Mouse (Mus musculus) ovary, postnatal 36 days (tissue): ENCODE data around the gene Knop1.

ENCODE experiments used
- DNase-seq: peaks from one replicate; pipeline ENCODE4 v3.0.0; 2022; ENCODE audit warnings: low spot score, mixed read lengths

The Knop1 gene

DNA sequence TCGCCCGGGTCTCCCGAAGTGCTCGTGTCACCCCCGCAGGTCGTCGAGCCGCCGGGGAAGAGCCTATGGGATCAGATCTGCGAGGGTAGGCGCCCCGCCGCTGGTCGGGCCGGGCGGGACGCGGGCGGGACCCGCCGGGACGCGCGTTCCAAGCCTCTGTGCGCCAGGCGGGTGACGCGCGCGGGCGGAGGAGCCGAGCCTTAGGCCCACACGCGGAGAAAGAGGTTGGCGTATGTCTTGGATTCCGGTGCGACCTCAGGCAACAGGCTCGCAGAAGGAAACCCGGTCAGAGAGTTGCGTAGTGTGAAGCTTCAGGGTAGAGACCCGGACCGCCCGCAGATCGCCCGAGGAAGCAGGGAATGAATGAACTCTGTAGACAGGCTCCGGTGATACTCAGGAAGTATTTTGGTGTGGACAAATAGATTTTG lies at the start of gene Knop1:
Knop1 (minus strand) TSS at position 378 of the 428 bp plus-strand sequence.
- no peak for DNase-seq

DNA sequence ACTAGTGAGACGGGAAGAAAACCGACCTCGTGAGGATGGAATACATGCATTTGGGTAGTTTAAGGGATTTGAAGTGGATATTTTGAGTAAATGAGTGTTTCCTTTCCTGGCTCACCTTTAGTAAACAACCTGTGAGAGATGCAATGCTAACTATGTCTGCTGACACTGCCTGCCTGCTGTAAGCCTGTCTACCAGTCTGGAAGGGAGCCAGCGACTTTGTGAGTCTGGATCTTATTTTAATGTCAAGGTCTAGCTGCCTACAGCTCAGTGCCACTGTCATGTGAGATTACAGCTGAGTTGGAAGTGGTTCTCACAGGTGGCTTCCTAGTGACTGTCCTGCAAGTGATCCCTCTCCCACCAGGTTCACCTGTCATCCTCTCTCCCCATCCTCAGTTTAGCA lies 48.5 kb upstream of the Knop1 start:
- DNase-seq, result no peak

DNA sequence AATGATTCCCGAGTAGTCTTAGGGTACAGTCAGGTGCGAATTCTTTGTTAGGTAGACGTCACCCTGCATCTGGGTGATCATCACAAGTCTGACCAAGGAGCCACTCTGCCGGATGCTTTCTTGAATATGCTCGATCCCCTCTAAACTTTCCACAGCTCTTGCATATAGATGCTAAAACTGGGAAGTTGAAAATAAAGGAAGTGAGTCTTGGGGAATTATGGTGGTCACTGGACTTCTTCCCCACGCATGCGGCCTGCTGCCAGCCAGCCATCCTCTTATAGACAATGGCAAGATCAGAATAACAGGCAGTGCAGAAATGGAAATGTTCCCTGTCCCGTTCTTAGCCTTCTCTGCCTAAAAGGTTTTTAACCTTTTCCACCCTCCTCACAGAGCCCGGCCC lies 47.8 kb upstream of the Knop1 start:
- DNase-seq, result no peak

DNA sequence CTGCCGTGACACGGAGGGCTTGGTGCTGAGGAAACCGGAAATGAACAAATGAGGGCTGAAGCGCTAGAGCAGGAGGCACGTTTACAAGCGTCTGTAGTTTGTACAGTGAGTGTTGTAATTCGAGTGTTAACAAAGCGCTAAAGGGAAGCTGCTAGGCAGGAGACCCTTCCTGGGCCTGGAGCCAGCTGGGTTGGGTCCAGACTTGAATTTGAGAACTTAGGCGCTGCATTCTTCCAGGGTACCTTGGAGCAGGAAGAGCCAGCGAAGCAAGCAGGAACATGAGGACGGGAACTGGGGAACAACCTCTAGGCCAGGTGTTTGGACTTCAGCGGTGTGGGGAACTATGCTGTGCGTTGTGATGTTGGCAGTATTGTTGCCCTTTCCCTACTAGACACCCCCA lies 46.9 kb upstream of the Knop1 start:
- peak; percentile 33 for DNase-seq

DNA sequence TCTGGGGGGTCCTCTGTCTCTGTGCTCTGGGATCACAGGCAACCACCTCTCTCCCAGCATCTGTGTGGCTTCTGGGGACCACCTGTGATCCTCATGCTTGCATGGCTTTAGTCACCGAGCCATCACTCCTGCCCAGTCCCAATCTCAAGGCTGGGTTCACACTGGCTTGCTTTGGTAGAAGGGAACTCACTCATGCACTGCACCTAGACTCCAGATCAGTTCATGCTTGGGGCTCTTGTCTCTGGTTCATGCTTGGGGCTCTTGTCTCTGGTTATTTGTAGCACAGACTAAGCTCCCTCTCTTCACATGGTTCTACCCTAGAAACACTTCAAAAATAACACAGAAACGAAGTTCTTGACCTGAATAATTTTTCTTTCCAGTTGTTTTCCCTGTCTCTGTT lies 44.0 kb upstream of the Knop1 start:
- DNase-seq, result no peak

DNA sequence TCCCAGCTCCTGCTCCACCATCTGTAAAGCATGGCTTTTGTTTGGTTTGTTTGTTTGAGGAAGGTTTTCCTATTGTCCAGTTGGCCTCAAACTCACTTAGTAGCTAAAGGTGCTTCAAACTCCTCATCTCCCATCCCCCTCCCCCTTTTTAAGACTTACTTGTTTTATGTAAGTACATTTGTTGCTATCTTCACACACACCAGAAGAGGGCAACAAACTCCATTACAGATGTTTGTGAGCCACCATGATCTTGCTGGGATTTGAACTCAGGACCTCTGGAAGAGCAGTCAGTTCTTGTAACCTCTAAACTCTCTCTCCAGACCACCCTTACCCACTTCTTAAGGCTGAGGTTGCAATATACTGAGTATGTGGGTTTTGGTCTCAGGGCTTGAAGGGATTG lies 42.0 kb upstream of the Knop1 start:
- no peak for DNase-seq

DNA sequence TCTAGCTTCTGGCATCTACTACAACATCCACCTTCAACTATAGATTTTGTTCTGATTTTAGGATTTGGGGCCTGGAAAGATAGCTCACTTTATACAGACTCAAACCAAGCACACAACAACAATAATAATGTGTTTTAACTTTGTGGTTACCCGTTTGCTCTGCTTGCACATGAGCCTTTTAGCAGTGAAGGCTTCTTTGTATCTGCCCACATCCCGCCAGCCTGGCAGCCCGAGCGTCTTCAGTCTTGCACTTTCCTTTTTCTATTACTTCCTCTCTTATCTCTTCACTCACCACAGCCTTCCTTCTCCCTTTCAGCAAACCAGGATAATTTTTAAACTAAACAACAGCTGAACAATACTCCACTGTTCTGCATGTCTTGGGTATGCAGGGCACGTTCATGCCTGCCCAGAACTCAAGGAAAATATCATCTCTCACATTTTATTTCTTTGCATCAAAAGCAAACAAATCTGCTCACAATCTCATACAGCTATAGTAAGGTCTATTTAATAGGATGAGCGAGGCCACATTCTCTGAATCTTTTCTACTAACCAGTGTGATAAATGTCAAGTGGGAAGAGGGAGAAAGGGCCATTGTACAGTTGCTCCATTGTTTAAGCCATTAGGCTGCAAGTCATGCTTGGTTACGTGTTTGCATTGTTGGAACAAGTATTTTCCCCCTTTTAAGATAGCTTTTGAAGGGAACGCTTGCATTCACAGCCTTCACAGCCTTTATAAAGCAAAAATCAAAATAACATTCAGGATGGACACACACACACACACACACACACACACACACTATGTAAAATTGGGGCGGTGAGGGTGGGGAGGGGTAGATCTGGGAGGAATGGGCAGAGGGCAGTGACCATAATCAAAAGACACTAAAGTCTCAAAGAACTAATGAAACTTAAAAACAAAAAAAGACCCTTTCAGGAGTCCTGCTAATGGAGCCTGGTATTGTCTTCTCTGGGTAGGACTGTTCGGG lies 39.7 kb upstream of the Knop1 start:
- DNase-seq, result no peak

DNA sequence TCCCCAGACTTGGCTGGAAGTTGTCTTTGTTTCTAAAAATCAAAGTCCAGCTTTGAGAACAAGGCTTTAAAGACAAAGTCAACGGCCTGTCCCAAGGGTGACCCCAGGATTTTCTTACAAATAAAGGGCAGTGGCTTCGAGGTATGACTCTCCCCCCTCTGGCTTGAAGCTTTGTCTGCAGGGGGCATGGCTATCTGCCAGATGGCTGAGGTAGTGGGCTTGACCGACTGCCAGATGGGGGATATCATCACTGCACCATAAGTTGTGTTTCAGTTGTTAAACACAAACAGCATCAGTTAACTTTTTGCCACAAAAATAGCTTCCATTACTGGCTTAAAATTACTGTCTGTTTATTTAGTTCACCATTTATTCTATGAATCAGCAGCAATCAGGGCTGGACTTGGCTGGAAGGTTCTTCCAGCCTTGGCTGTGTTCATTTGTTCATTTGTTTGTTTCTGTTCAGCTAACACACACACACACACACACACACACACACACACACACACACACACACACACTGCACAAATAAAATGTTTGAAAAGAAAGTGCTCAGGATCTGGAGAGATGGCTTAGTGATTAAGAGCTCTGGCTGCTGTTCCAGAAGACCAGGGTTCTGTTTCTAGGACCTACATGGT lies 33.1 kb upstream of the Knop1 start:
- peak; percentile 15 for DNase-seq

DNA sequence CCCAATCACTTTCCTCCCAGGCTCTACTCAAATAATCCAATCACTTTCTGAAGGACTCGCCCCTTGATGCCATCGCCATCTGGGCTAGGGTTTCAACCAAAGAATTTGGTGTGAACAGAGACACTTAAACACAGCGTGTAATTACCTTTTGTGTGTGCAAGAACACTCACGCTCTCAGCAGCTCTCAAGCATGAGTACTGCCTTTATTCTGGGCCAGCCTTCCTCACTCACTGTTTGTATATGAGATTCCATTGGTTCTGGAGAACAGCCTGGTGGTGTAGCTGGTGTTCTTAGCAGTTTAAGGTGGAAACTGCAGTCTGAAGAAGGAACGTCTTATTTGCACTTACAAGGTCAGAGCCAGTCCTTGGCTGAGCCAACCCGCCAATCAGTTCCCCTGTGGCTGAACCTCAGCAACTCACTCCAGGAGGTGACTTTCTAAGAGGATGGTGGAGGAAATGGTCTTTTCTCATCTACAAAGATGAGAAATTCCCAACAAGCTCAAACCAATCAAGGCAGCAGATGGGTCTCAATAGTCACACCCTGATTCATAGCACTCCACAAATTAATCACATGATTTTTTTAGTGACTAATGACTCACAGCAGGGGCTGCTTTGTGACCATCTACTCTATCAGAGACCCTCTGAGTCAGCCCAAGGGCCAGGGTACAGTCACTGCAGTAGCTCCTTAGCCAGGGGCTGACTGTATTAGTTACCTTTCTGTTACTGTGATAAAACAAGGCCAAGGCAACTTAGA lies 31.4 kb upstream of the Knop1 start:
- DNase-seq, result peak; percentile 8

DNA sequence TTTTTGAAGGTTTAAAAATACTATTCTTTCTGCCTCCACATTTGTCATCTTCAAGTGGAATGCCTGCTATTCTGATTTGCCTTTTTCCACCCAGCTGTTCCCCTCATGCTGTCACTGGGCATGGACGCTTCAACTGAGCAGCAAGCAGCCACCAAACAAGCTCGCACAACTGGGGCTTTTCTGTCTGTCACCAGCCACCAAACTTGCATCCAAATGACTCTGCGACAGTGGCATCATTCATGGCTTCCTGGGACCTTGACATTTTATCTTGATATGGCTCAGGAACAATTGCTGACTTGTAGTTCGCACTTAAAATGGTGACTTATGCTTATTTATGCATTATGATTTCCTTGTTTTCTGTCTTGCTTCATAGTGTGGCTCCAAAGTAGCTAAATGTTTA lies 28.9 kb upstream of the Knop1 start:
- no peak for DNase-seq

DNA sequence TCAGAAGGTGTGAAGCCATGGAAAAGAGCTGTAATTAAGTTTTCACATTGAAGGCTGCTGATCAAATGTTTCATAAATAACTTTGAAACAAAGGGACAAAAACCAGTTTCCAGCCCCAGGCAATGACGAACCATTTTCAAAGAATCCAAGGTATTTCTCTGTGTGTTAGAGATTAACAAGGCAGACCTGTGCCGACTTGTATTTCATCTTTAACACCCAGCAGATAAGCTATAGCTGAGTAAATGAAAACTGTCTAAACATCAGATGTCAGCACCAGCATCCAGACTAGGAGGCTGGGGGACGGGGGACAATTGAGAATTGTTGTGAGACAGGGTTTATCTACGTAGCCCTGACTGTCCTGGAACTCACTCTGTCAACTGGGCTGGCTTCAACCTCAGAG lies 27.9 kb upstream of the Knop1 start:
- no peak for DNase-seq

DNA sequence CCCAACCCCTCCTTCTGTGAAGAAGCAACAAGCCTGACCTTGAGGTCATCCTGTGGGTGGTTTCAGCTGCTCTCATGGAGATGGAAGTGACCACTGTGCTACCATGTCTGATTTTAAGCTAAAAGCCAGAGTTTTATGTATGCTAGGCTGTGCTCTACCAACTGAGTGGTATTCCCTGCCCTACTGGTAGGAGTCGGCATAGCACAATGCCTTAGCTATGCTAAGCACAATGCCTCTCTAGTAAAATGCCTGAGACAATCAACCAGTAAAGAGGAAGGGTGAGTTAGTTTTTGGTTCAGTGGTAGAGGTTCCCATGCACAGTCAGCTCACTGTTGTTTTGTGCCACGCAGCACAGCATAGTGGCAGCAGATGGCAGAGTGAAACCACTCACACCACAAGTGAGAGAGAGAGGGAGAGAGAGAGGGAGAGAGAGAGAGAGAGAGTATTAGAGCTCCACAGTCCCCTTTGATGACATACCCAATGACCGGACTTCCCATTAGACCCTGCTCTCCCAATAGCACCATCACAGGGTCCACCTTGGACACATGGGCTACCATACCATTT lies 23.5 kb upstream of the Knop1 start:
- DNase-seq, result no peak

DNA sequence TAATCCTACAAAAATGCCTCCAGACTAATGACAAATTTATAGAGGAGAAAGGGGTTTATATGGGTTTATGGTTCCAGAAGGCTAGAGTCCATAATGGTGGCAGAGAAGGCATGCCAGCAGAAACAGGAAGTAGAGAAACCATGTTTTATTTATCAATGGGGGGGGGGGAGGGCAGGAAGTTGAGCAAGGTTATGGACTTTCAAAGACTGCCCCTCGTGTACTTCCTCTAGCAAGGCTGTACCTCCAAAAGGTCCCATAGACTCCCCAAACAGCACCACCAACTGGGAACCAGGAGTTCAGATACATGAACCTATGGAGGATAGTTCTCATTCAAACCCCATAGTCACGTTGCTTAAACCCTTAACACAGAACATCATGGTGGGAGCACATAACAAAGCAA lies 9.3 kb upstream of the Knop1 start:
- DNase-seq, result no peak

DNA sequence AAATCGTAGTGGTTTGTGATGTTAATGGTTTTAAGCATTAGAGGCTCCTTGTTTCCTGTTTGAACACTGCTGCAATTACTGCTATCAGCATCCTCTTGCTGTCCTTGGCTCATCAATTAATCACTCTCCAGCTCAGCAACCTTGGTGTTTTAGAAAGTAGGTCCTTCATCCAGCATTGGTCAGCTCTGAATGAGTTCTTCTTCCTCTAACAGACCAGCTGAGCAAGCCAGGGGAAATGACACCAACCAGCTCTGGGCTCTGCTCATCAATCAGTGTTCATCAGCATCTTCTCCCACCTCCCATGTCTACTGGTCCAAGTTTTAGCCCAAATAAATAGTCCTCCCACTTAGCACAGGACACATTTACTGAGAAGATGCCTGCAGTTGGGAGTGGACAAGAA lies 2.6 kb upstream of the Knop1 start:
- DNase-seq, result no peak

DNA sequence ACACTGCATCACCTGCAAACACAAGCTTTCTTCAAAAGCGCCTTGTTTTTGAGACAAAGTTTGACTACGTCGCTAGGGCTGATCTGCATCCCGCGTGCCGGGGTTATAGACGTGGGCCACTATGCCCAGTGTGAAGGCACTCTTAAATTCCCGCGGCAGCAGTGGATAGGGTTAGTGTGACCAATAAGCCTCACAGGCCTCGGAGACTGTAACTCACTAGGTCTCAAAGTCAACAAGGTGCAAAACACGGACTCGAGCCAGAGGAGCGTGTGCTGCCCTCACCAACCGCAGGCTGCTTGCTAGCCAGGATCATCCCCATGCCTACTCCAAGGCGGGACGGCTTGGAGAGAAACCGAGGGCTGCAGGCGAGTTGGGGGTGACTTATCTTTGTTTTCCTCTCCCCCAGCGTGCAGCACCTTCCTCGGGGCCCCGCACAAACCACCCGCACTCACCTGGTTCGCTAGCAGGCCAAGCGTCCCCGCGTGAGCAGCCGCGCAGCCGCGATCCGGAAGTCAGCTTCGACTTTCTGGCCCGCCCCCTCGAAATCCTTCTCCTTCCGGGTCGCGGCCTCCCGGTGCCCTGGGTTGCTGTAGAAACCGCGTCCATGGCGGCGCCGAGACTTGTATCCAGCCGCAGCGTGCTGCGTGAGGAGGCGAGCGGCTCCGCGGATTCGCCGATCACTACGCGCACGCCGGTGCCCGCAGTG lies 730 bp downstream of the Knop1 start, which contains the start of gene Iqck:
Iqck (plus strand) TSS at position 582 of the 706 bp plus-strand sequence.
- DNase-seq, result peak; percentile 91

DNA sequence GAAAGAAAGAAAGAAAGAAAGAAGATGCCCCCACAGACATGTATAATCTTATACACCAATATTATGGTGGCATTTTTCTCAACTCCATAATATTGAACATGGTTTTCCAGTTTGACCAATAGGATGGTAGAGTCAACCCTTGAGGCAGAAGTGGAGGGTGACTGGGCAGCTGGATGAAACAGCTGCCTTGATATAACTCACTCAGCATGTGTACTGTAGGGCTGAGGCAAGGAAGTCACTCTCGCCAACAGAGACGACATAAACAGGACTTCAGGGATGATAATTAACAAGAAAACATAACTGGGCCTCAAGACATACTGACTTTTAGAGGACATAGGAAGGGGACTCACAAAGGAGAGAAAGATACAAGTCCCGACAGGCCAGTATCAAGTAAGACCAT lies 1.4 kb downstream of the Knop1 start:
- no peak for DNase-seq

DNA sequence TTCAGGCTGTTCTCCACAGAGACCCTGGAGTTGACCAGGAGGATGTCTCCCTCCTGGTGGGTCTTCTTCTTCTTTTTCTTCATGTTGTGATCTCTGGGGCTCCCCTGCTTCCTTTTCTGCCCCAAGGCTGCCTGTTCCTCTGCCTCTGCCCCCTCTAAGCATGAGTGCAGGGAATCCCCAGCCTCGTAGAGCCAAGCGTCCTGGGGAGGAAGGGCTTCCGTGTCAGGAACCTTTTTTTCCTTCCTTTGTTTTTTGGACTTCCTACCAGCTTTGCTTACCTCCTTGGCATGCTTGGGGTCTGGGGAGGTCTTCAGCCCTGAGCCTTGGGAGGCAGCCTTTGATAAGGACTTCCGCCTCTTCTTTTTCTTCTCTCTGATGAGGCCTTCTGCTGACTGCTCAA lies 3.4 kb downstream of the Knop1 start:
- no peak for DNase-seq

DNA sequence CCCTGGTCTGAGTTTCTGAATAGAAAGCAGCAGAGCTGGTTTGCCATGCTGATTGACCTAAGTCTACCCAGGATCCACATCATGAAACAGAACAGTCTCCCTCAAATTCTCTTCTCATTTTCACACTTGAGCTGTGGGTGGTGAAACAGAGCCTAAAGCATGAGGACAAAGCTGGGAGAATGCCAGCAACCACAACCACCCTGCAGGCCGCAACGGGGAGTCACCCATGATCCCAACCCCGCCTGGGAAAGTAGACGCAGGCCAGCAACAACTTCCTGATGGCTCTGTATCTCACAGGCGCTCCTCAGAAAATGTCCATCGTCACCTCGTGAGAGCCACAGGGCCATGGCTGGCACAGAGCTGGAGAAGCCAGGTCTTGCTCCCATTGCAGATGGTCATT lies 4.5 kb downstream of the Knop1 start:
- DNase-seq, result peak; percentile 27

DNA sequence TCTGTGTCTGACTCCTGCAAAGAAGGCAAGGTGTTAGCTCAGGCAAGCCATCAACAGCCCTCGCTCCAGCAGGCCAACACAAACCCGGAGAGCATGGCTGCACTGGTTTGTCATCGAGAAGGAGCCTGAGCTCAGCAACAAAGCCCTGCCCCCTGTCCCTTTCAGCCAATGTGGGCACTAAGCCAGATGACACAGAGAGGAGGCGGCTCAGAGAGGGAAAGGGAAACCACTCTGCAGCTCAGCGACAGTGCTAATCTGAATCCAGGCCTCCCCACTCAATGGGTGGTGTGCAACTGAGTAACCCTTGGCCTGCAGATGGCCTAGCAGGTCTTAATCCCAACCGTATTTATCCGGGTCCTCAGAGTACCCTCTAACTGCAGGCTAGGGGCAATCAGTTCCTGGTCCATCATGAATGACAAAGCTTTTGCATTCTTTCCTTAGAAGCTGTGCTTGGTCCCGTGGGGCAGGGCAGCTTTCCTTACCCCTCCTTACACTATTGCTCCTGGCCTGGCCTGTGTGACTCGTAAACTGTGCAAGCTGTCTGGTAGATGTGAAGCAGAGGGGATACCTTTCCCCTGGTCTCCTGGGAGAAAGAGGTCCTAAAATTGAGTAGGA lies 5.3 kb downstream of the Knop1 start:
- DNase-seq, result peak; percentile 24

DNA sequence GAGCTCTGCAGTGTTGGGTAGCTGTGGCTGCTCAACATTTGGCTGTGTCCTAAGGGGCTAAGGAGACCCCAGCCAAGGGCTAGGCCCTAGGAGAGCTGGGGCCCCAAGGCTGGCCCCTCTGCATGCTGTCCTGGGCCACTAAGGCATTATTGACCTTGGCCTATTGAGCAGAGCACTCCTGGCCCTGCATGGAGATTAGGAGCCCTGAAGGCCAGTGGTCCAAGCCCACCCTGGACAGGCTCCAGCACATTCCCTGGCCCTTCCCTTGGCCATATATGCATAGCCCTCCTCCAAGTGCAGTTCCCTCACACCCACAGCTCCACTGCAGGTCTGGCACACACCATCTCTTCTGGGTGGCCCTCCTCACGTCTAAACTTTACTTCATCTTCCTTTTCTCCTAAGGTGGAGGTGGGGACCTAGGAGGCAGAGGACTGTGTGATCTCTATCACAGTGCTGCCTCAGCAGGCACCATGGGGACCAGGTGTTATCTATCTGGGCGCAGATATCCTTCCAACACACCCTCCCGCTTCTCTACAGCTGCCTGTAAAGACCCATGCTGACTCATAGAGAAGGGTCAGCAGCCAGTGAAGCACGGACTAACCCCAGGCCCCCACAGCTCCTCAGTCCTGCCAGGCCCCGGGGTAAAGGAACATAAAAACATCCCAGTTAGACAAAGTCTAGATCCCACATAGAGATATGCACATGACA lies 6.4 kb downstream of the Knop1 start:
- peak; percentile 20 for DNase-seq

DNA sequence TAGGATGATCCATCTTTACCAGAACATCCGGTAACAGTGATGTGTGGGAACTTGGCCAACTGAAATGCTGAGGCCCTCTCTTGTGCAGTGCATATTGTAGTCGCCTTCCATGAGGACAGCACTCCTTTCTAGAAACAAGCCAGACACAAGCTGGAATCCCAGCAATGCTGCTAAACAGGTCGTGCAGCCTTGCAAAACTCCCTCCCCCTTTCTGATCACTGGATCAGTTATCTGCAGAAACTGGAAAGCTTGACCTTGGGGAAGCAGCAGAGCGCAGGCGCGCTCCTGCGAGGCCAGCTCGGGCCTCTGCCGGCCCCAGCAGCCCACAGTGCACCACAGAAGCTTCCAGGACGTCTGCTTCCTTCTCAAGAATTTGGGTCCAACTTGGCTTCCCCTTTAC lies 7.3 kb downstream of the Knop1 start:
- DNase-seq, result peak; percentile 70
